Mouse (Mus musculus): ENCODE measurements around the gene Gm20518. TPM values are rescaled to one million over a fixed set of nuclear protein-coding genes. Genes with fewer than 3 reads are reported as not detected.

Gm20518 gene
- total RNA-seq, 2 experiments from 2014 or later: 0.17 to 0.68 TPM

DNA sequence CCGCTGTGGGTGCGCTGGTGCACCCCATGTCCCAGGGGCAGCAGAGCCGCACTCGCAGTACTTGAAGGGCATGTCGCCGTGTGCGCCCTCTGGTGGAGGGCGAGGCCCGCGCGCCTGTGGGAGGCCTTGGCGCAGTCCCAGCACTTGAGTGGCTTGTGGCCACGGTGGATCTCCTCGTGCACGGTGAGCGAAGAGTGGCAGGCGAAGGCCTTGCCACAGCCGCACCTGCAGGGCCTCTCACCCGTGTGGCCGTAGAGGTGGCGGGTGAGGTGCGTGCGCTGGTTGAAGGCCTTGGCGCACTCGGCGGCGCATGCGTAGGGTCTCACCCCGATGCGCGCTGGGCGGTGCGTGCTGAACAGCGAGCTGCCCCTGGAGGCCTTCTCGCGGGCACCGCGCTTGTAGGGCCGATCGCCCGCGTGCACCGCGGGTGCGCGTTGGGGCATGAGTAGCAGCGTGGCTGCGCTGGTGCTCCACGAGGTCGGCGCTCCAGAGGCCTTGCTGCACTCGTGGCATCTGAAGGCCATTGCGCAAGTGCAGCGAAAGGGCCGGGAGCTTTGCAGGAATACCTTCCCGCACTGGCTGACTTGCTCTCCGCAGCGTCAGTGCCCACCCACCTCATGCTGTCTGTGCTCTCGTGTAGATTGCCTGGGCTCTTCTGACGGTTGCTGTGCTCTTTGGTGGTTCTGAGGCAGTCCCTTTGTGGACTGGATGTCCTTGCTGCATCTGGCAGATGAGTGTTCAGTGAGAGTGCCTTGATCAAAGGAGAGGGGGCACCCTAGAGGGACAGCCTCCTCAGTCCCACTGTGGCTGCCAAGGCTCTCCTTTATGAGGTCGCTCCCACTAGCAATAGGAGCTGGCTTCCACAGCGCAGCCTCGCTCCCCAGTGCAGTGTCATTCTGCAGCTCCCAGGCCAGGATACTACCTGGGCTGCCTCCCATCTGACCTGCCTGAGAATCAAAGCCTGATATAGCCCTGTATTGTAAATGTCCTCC is 75.8 kb downstream of the Gm20518 start:
- peak; percentile 33 for DNase-seq (ENCODE audit: low spot score)
- intact Hi-C loops (cut with DNase I): loop anchor here (10.0 kb wide), 1 partner anchor 261 kb away; no protein-coding TSS in a partner anchor

DNA sequence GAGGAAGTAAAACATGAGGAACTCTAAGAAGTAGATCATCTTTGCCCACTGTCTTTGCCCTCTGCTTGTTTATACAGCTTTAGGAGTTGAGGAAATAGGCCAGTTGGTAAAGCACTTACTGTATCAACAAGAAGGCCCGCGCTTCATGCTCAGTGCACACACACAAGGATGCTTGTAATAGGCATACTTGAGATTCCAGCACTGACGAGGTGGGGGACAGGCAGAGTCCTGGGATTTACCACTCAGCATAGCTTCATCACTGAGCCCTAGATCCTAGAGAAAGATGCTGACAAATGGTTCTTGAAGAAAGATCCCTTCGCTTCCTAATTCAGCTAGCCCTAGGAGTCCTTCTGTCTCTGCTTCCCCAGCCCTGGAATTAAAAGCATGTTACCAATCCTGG is 78.3 kb downstream of the Gm20518 start:
- intact Hi-C loops (cut with DNase I): loop anchor here (5.0 to 10.0 kb wide), 2 partner anchors 41 to 258 kb away; no protein-coding TSS in a partner anchor
- no peak for DNase-seq (ENCODE audit: low spot score)

DNA sequence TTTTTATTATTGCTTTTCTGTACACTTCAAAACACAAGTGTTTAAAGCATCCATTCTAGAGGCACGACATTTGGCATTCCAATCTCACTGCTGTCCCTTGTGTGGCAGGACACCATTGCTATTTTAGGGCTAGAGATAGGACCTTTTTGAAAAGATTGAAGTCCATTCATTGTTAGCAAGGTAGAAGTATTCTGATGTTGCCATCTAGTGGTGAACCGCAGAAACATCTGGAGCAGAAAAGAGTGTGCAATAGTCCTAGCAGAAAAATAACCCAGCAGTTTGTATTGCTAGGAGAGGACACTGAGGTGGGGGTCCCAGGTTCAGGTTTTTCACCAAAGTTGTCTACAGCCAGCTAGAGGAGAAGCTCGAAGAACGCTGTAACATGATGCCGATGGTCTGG is 79.4 kb downstream of the Gm20518 start:
- intact Hi-C loops (cut with DNase I): loop anchor here (1.0 to 10.0 kb wide), 3 partner anchors 40 to 257 kb away; no protein-coding TSS in a partner anchor
- DNase-seq (ENCODE audit: low spot score): no peak

DNA sequence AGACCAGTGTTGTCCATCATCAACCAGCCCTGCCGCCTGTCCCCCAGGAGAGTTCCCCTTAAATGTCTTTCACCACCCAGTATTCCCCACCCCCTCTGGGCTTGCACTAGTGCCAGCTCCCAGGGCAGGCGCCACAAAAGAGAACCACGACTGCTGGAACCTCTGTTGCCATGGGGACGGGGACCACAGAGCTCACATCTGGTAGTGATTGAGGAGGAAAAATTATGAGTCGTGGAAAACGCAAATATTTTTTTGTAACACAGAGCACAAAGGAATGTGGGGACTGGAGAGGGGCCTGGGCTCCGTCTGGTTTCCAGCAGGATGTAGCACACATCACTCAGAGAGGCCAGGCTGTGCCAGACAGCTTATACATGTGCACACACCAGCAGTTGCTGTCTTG is 81.8 kb downstream of the Gm20518 start:
- peak; percentile 46 for DNase-seq (ENCODE audit: low spot score)
- intact Hi-C loops (cut with DNase I): loop anchor here (5.0 to 10.0 kb wide), 3 partner anchors 37 to 255 kb away; no protein-coding TSS in a partner anchor

DNA sequence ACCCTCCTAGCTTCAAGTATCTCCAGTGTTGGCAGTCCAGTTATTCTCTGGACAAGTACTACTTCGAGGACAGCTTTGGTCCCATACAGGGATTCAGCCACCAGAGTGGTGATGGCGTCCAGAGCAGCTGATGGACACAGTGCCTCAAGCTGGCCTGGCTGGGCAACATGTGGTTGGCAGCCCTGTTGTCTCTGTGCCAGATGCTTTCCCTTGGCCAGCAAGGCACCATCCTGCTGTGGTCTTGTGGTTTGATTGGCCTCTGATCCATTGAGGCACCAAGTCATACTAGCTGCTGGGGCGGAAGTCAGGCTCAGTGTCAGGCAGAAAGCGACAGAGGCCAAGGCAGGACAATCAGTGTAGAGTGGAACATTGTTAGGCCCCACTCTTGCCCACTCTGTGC is 82.3 kb downstream of the Gm20518 start:
- intact Hi-C loops (cut with DNase I): loop anchor here (5.0 kb wide), 1 partner anchor 47 kb away; no protein-coding TSS in a partner anchor
- no peak for DNase-seq (ENCODE audit: low spot score)

DNA sequence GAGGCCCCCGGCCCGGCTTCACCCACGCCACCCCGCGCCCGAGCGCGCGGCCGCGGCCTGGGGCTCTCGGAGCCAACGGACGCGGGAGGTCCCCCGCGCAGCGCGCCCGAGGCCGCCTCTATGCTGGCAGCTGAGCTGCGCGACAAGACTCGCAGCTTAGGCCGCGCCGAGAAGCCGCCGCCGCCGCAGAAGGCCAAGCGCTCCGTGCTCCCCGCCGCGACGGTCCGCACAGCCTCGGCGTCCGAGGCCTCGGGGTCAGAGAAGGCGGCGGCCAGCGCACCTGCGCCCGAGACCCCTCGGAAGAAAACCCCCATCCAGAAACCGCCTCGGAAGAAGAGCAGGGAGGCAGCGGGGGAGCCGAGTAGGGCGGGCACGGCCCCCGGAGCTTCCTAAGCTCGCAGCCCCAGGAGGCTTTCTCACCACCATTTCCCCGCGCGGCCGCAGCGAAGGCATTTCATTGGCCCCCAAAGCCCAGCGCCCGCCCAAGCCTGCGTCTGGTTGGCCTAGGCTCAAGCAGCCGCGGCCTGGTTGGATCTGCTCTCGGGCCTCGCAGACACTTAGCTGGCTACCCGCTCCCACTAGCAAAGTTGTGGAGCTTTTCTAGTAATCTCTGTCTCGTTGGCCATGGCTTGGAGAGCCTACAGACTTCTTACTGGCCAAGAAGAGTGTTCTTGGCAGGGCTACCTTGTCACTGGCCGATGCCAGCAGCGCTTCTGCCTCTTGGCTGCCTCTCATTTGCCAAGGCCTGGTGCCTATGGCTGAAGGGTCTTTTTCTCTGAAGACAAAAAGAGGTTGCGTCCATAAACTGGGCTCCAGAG is 84.1 kb downstream of the Gm20518 start:
- DNase-seq (ENCODE audit: low spot score): peak; percentile 78
- intact Hi-C loops (cut with DNase I): loop anchor here (5.0 kb wide), 1 partner anchor 45 kb away; no protein-coding TSS in a partner anchor

DNA sequence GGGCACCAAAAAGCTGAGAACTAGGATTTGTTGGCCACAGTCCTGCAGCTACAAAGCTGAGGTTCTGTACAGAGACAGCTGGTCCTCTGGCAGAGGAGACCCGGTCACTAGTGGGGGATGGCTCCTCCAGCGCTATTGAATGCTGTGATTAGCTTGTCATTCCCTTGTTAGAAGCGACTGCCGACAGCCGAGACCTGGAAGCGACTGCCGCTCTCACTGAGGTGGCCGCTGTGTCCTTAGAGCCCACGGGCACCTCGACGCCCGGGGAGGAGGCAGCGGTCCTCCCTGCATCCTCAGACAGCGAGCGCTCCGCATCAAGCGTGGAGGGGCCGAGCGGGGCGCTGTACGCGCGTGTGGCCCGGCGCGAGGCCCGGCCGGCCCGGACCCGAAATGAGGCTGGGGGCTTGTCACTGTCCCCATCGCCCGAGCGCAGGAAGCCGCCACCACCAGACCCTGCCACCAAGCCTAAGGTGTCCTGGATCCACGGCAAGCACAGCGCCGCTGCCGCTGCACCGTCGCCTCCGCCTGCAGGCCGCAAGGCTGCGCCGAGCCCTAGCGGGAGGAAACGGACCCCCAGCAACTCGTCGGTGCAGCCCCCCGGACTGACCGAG is 84.8 kb downstream of the Gm20518 start:
- intact Hi-C loops (cut with DNase I): loop anchor here (5.0 kb wide), 1 partner anchor 44 kb away; no protein-coding TSS in a partner anchor
- DNase-seq (ENCODE audit: low spot score): no peak

DNA sequence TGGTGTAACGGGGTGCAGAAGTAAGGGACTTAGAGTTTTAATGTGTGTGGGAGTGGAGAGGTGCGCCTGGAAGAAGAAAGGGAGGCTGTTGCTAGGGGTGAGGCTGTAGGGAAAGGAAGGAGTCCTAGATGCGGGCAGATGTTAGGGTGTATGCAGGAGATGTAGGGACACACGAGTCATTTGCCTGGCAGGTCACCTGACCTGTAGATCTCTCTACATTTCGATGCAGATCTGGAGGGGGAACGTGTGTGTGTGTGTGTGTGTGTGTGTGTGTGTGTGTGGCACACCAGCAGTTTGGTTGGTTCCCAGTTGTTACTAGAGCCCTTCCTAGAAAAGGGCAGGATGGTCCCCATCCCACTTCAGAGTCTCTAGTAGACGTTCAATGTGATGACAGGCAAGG is 86.5 kb downstream of the Gm20518 start:
- intact Hi-C loops (cut with DNase I): loop anchor here (5.0 kb wide), 1 partner anchor 43 kb away; no protein-coding TSS in a partner anchor
- DNase-seq (ENCODE audit: low spot score): no peak

DNA sequence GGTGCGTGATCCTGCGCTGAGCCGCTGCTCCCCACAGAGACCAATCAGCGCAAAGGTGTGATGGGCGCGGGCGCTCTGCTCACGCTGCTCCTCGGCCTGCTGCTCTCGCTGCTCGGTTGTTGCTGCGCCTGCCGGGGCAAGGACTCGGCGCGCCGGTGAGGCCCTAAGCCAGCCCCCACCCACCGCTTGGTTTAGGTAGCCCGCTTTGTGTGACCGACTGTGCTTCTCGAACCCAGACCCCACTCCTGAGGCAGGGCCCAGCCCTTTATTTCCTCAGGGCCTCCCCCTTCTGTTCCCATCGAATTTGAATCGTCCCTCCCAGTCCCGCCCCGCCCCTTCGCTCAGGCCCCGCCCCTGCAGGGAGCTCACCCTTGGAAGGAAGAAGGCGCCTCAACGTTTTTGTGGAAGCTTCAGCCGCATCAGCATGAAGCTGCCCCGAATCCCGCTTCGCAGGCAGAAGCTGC is 87.0 kb downstream of the Gm20518 start:
- DNase-seq (ENCODE audit: low spot score): no peak
- intact Hi-C loops (cut with DNase I): no loop called here

DNA sequence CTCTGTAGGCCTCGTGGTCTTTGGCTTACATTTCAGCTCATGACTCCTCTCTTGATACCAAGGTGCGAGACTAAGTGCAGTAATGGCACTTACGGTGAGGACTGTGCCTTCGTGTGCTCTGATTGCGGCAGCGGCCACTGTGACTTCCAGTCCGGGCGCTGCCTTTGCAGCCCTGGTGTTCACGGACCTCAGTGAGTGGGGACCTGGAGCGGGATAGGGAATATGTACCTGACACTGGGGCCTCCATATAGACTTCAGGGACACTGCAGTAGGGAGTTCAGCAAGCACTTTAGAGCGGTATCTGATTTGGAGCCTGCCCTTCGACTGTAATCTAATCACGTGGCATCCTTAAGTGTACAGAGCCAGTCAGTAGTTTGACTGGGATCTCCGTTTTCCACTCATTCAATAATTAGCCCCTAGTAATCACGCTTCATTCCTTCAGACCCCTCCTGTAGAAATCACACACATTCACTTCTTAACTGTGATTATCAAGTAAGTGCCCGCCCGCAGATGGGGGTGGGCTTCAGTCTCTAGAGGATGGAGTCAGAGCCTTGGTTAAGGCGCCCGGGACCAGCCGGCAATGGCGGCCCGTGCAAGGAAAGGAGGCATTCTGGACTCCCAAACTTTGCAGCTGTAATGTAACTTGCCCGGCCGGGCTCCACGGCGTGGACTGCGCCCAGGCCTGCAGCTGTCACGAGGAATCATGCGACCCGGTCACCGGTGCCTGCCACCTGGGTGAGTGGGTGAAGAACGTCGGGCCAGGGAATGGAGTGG is 87.6 kb downstream of the Gm20518 start:
- intact Hi-C loops (cut with DNase I): no loop called here

DNA sequence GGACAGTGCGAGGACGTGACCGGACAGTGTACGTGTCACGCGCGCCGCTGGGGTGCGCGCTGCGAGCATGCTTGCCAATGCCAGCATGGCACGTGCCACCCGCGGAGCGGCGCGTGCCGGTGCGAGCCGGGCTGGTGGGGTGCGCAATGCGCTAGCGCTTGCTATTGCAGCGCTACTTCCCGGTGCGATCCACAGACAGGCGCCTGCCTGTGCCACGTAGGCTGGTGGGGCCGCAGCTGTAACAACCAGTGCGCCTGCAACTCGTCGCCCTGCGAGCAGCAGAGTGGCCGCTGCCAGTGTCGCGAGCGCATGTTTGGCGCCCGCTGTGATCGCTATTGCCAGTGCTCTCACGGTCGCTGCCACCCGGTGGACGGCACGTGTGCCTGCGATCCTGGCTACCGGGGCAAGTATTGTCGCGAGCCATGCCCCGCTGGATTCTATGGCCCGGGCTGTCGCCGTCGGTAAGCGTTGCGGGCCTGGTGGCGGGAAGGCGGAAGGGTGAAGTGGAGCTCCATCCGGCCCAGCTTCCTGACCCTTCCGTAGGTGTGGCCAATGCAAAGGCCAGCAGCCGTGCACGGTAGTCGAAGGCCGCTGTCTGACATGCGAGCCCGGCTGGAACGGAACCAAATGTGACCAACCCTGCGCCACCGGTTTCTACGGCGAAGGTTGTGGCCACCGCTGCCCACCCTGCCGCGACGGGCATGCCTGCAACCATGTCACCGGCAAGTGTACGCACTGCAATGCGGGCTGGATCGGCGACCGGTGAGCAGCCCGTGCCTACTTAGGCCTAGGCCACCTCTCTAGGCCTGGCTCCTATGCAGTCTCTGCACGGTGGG is 88.4 kb downstream of the Gm20518 start:
- DNase-seq (ENCODE audit: low spot score): no peak
- intact Hi-C loops (cut with DNase I): no loop called here

More for the DNA sequence above, 87.6 kb downstream of the Gm20518 start:
- DNase-seq (ENCODE audit: low spot score): no peak

DNA sequence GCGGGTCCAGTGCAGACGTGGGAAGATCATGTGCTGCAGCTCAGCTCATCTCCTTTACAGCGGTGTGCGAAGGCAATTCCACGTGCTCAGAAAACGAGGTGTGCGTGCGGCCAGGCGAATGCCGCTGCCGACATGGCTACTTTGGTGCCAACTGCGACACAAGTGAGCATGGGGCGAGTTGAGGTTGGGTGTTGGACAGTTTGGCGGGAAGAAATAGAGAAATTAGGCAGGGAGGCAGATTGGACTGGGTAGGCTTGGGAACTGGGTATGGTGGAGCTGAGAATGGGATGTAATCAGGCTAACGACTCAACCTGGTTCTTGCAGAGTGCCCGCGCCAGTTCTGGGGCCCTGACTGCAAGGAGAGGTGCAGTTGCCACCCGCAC is 89.0 kb downstream of the Gm20518 start:
- intact Hi-C loops (cut with DNase I): no loop called here
- no peak for DNase-seq (ENCODE audit: low spot score)

DNA sequence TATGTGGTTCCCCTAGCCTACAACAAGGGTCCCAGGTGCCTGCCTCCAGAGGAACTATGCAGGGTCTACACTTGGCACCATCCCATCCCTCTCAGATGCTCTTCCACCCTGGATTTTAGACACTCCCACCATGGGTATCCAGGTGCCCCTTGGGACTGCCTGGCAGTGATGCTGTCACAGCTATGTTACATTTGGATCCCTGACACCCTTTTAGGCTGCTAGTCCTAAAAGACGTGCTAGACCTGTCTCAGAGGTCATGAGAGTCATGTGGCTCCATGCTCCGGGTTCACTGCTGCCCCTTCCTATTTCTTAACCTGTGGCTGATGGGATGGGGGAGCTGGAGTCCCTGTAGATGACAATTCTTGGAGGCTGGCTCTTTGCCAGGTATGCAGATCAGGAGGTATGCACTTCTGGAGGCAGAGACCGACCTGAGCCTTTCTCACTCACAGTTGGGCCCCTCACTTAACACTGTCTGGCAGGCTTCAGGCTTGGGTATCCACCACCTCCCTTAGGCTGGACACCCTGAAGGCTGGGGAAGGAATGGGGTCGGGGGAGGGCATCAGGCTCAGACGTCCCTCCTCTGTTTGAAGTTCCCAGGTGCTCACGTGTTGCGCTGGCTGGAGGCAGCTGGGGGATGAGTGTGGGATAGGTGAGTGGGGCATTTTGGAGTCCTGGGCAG is 89.6 kb downstream of the Gm20518 start:
- no peak for DNase-seq (ENCODE audit: low spot score)
- intact Hi-C loops (cut with DNase I): no loop called here

DNA sequence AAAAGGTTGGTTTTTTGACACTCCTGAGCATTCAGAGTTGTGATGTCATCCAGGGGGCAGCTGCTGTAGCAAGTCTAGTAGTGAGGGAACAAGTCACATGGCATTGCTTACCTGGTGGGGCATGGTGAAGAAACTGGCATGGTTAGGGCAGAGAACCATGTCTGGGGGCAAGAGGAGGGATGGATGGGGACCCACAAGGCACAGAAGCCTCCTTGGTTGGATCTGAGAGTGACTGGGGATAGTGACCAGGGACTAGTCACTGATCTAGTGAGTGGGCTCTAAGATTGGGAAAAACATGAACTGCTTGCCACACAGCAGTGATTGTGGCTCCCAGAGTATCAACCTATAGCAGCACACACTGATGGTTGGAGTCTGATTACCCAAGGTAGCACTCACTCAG is 91.9 kb downstream of the Gm20518 start:
- intact Hi-C loops (cut with DNase I): no loop called here
- no peak for DNase-seq (ENCODE audit: low spot score)

DNA sequence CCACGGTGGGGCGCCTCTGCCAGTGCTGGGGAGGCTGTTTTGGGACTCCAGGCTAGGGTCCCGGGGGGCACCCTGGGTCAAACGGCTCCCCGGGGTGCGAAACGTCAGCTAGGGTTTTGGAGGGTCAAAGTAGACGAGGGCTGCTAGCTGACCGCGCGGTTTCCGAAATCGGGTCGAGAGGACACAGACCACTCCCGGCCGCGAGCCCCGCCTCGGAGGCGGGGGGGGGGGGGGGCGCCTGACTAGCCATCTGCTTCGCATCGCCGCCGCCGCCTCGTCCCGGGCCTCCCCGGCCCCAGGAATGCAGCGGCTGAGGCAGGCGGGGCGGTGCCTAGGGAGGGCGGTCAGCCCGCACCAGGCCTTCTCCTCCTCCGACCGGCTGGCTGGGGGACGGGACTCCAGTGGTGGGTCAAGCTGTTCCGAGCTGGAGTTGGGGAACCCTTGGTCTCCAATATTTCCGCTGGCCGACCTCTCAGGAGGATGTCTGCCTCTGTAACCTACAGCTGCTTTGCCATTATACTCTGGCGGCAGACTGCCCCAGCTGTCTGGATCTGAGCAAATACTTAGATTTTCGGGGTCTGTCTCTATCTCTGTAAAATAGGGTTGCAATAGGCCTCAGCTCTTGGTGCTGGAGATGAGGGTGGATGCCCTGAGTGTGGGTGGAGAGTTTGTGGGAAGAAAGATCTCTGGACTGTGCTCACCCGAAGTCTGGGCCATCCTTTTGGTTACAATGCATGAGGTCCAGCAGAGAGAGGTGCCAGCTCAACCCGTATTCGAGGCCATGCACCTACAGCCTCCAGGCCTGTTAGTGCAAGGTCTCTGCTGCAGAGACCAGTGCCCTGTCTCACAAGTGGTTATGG is 92.9 kb downstream of the Gm20518 start:
- DNase-seq (ENCODE audit: low spot score): peak; percentile 57
- intact Hi-C loops (cut with DNase I): no loop called here

DNA sequence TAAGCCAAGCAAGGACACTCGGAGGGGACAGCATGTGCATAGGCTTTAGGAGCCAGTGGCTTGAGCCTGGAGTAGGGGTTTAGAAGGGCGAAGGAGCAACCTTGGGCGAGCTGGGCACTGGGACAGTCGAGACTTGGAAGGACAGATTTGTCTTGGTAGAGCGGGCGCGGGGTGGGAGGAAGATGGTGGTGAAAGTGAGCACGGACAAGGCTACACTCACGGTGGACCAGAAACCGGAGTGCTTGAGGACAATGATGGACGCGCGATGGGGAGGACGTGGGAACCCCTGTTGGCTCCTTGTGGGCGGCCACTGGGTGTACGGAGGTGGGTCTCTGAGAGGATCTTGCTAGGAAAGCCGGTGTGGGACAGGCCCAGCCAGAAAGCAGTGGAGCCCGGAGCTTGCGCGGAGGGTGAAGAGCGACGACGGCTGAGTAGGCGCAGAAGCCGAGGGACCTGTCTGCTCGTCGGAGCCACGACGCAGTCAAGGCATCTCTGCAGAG is 93.6 kb downstream of the Gm20518 start:
- intact Hi-C loops (cut with DNase I): no loop called here
- no peak for DNase-seq (ENCODE audit: low spot score)
